8 mouse cellular contexts compared by ENCODE assay signal in the genomic region with DNA sequence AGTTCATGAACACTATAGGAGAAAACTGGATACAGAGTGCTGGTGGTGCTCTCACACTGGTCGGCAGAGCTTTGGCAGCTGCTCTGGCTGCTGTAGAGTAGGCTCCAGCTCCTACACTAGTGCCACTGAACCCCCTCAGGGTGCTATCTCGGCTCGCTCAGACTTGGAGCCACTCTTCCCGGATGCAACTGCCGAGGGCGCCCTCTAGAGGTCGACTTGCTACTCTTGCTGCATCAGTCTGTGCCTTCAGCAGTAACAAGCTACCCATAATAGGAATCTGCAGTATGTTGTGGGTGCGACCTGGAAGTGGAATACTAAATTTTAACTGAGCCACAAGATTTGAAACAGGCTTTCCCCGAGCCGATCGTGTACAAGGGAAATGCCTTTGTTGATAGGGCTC. TPM values are rescaled to one million over a fixed set of nuclear protein-coding genes. Genes with fewer than 3 reads are reported as not detected.
DNase-seq lines count a peak whose midpoint lies in the region; ATAC-seq and TF ChIP-seq lines count a peak whose summit lies in the region.

No protein-coding gene starts in this region.

- peak; percentile 96 for TF ChIP-seq CTCF in Patski (IDR thresholded peaks at IDR 0.05)
- peak; percentile 86 for TF ChIP-seq CTCF in heart, adult 2 months (IDR thresholded peaks at IDR 0.05)
- TF ChIP-seq CTCF in lung, postnatal 0 days (IDR thresholded peaks at IDR 0.05) = peak; percentile 88

- no peak for TF ChIP-seq EP300 in heart, adult 2 months (IDR thresholded peaks at IDR 0.05; ENCODE audit: insufficient read depth, low read depth, low read length)
- no peak for TF ChIP-seq EP300 in lung, postnatal 0 days (IDR thresholded peaks at IDR 0.05)

- in situ Hi-C loops in Patski (cut with MboI; ENCODE audit: low pct_unique_long_range_greater_than_20kb) = loop anchor here (5.0 kb wide), 1 partner anchor 82 kb away; no protein-coding TSS in a partner anchor

- DNase-seq in CD8-positive naive resting alpha-beta T cell, adult 2 months (ENCODE audit: low read depth in 2 of 2, low spot score in 2 of 2) = peak; percentile 50 to 66
- no peak for DNase-seq in Patski (ENCODE audit: low read depth, low spot score)
- peak; percentile 81 for DNase-seq in heart, adult 2 months
- DNase-seq in layer of hippocampus, adult 9-10 months (ENCODE audit: low spot score) = peak; percentile 52
- DNase-seq in lung, postnatal 0 days (ENCODE audit: low spot score) = peak; percentile 88
- DNase-seq in right cerebral cortex, postnatal 36 days (ENCODE audit: low spot score in 2 of 2) = peak; percentile 46 to 47
- peak; percentile 67 to 73 for DNase-seq in urinary bladder, postnatal 36 days (ENCODE audit: low spot score in 2 of 2)

- H3K79me2 ChIP-seq in heart, adult 2 months (replicated peaks; ENCODE audit: control insufficient read depth, insufficient read depth, low read length) = no peaks in the 10 kb centered on the region

- POLR2A ChIA-PET in Patski (lab: Charles Lee) = interaction anchor here (0.6 to 0.7 kb wide), 2 partner anchors 13 to 208 kb away, joined by 3 read pairs; no protein-coding TSS in a partner anchor

- no peaks in the 10 kb centered on the region for H3K27me3 ChIP-seq in Patski
- H3K27me3 ChIP-seq in heart, adult 2 months (ENCODE audit: control insufficient read depth, insufficient read depth, low read length) = no peaks in the 10 kb centered on the region
- no peaks in the 10 kb centered on the region for H3K27me3 ChIP-seq in lung, postnatal 0 days (replicated peaks; ENCODE audit: insufficient read depth, low read length)

- no peak overlapping the region for H3K9ac ChIP-seq in heart, adult 2 months (ENCODE audit: low read depth, low read length)
- no peak overlapping the region for H3K9ac ChIP-seq in lung, postnatal 0 days (replicated peaks; ENCODE audit: low read depth)

- H3K4me3 ChIP-seq in heart, adult 2 months = no peak overlapping the region
- H3K4me3 ChIP-seq in lung, postnatal 0 days (ENCODE audit: low read depth, low read length) = no peak overlapping the region

- H3K27ac ChIP-seq in heart, adult 2 months = no peak overlapping the region
- no peak overlapping the region for H3K27ac ChIP-seq in lung, postnatal 0 days (ENCODE audit: low read length)

- no peaks in the 10 kb centered on the region for H3K4me1 ChIP-seq in heart, adult 2 months (ENCODE audit: control insufficient read depth, insufficient read depth, low read length)
- H3K4me1 ChIP-seq in lung, postnatal 0 days (ENCODE audit: insufficient read depth, low read depth, low read length) = peaks cover under 1% of the 10 kb centered on the region; the same call in 1 of the 2 replicates

- no peak overlapping the region for H3K4me2 ChIP-seq in lung, postnatal 0 days (replicated peaks; ENCODE audit: low read depth, low read length)

- H3K9me3 ChIP-seq in lung, postnatal 0 days (ENCODE audit: low read length) = no peaks in the 10 kb centered on the region

- no peak for TF ChIP-seq POLR2A in heart, adult 2 months (IDR thresholded peaks at IDR 0.05; ENCODE audit: insufficient read depth, low read depth, low read length)

- H3K36me3 ChIP-seq in heart, adult 2 months (ENCODE audit: control insufficient read depth, insufficient read depth, low read length) = no peaks in the 10 kb centered on the region
- no peaks in the 10 kb centered on the region for H3K36me3 ChIP-seq in lung, postnatal 0 days (ENCODE audit: insufficient read depth, low read length)

- WGBS in heart, adult 2 months = 9% methylated on average over 11 of the region's 11 CpGs
- 9% methylated on average over 11 of the region's 11 CpGs for WGBS in lung, postnatal 0 days

- intact Hi-C loops in heart, adult 2 months (cut with DNase I) = loop anchor here (1.0 to 10.0 kb wide), 3 partner anchors 55 to 90 kb away; no protein-coding TSS in a partner anchor

- CTCF ChIA-PET in Patski (lab: Charles Lee) = interaction anchor here (0.6 to 1.8 kb wide), 11 partner anchors 8 to 136 kb away, joined by 3 to 16 read pairs (median 4); no protein-coding TSS in a partner anchor

- ATAC-seq in Patski = peak; percentile 80
- peak; percentile 93 for ATAC-seq in common myeloid progenitor, adult 5-6 weeks (replicated peaks; ENCODE audit: low read depth, poor library complexity, severe bottlenecking)
- peak; percentile 80 for ATAC-seq in lung, postnatal 0 days

RNA-seq across cellular contexts. Expression of gene Exoc6, which starts 40.5 kb away (rescaled TPM):
- 56.2 TPM for polyA plus RNA-seq in Patski (2021)
- total RNA-seq in common myeloid progenitor, adult 5-6 weeks (2017) = 108 and 109 TPM in 2 replicates
- total RNA-seq in heart, adult 2 months (2021) = 10 to 100 TPM; 29.8 to 34.2 TPM
- polyA plus RNA-seq in heart, adult 2 months (2012; rRNA removed) = 13.8 and 19.8 TPM in 2 replicates
- 11.3 and 11.9 TPM in 2 replicates for polyA plus RNA-seq in lung, postnatal 0 days (2015; fragmentation: Nextera tagmentation; extraction: Ambion mirVana)
